ENCODE assay signal across 14 mouse cellular contexts in the genomic region with DNA sequence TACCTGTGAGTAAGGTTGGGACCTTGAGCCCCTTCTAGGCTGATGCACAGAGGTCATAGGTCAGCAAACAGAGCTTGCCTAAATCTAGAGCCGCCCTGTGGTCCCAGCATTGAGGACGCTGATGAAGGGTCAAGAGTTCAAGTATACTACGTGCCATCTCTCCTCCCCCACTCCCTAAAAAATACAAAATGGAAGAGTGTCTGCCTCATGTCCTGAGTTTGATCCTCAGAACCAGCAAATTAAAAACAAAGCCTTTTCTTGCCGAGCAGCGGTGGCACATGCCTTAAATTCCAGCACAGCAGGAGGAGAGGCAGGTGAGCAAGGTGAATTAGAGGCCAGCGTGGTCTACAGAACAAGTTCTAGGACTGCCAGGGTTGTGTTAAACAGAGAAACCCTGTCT. TPM values are rescaled to one million over a fixed set of nuclear protein-coding genes. Genes with fewer than 3 reads are reported as not detected.
DNase-seq lines count a peak whose midpoint lies in the region; ATAC-seq and TF ChIP-seq lines count a peak whose summit lies in the region.
"Had no signal": no experiment of that assay in that cellular context is flagged by ENCODE, and none has a peak within 500 bp of the region (broad histone marks: within the 10 kb centered on the region; RNA-seq: fewer than 3 reads in every experiment).

No protein-coding gene starts in this region.

- no peak overlapping the region for H3K4me2 ChIP-seq in heart, embryonic 13.5 days
- H3K4me2 ChIP-seq: liver, embryonic 13.5 days; neural tube, embryonic 13.5 days had no signal

- no peak for DNase-seq in heart, adult 8-10 months (ENCODE audit: low spot score)
- DNase-seq in spleen, adult 2 months (ENCODE audit: low read depth in 1 of 2, low spot score in 2 of 2): no peak
- DNase-seq in spleen, postnatal 4 days (ENCODE audit: low spot score in 2 of 2): no peak
- DNase-seq in embryonic facial prominence, embryonic 10.5 days (ENCODE audit: low spot score): no peak
- DNase-seq in cerebellum, postnatal 10 days: no peak
- no peak for DNase-seq in urinary bladder, postnatal 25 days (ENCODE audit: low spot score)
- DNase-seq: cerebellum, postnatal 14 days; gastrocnemius, postnatal 14 days; liver, embryonic 13.5 days; right cerebral cortex, postnatal 4 days had no signal

- WGBS in heart, embryonic 13.5 days: 39% methylated on average over 6 of the region's 6 CpGs
- 46% methylated on average over 6 of the region's 6 CpGs for WGBS in spleen, adult 2 months
- WGBS in embryonic facial prominence, embryonic 10.5 days: 9% methylated on average over 6 of the region's 6 CpGs

- no peak for TF ChIP-seq CTCF in spleen, adult 2 months (IDR thresholded peaks at IDR 0.05; ENCODE audit: extremely low read depth, insufficient read depth, insufficient read length, insufficient replicate concordance)

- H3K27ac ChIP-seq in heart, embryonic 13.5 days (replicated peaks): peak overlapping the region; percentile 59; the same call in 1 of the 2 replicates
- peak overlapping the region; percentile 98 for H3K27ac ChIP-seq in spleen, adult 2 months (ENCODE audit: insufficient read depth, low read length)
- H3K27ac ChIP-seq in embryonic facial prominence, embryonic 10.5 days (replicated peaks): peak overlapping the region; percentile 51
- H3K27ac ChIP-seq: neural tube, embryonic 13.5 days had no signal

- H3K36me3 ChIP-seq in heart, embryonic 13.5 days: no peaks in the 10 kb centered on the region
- no peaks in the 10 kb centered on the region for H3K36me3 ChIP-seq in spleen, adult 2 months (ENCODE audit: control insufficient read depth, insufficient read depth, low read length)
- no peaks in the 10 kb centered on the region for H3K36me3 ChIP-seq in embryonic facial prominence, embryonic 10.5 days (replicated peaks)
- H3K36me3 ChIP-seq: liver, embryonic 13.5 days; neural tube, embryonic 13.5 days had no signal

- no peak overlapping the region for H3K4me3 ChIP-seq in heart, embryonic 13.5 days
- no peak overlapping the region for H3K4me3 ChIP-seq in spleen, adult 2 months (ENCODE audit: extremely low read depth, insufficient read depth, insufficient read length)
- H3K4me3 ChIP-seq in embryonic facial prominence, embryonic 10.5 days: no peak overlapping the region; the same call in 1 of the 2 replicates
- H3K4me3 ChIP-seq: liver, embryonic 13.5 days; neural tube, embryonic 13.5 days had no signal

- ATAC-seq in heart, embryonic 13.5 days (ENCODE audit: extremely low read depth, insufficient number of reproducible peaks, low FRiP score, low TSS enrichment): no peak

- H3K27me3 ChIP-seq in heart, embryonic 13.5 days (replicated peaks): no peaks in the 10 kb centered on the region
- no peaks in the 10 kb centered on the region for H3K27me3 ChIP-seq in spleen, adult 2 months (ENCODE audit: control insufficient read depth, insufficient read depth, low read length)
- no peaks in the 10 kb centered on the region for H3K27me3 ChIP-seq in embryonic facial prominence, embryonic 10.5 days (replicated peaks; ENCODE audit: low read depth, poor library complexity, severe bottlenecking)
- H3K27me3 ChIP-seq: liver, embryonic 13.5 days; neural tube, embryonic 13.5 days had no signal

- H3K9ac ChIP-seq in heart, embryonic 13.5 days: 0 out of 2 replicates have a peak overlapping the region, but pooled peaks have one; percentile 14
- H3K9ac ChIP-seq: neural tube, embryonic 13.5 days had no signal

- H3K9me3 ChIP-seq in heart, embryonic 13.5 days: no peaks in the 10 kb centered on the region
- no peaks in the 10 kb centered on the region for H3K9me3 ChIP-seq in embryonic facial prominence, embryonic 10.5 days
- H3K9me3 ChIP-seq: liver, embryonic 13.5 days; neural tube, embryonic 13.5 days had no signal

- TF ChIP-seq POLR2A in spleen, adult 2 months (IDR thresholded peaks at IDR 0.05; ENCODE audit: low read depth, low read length): no peak

- H3K4me1 ChIP-seq in heart, embryonic 13.5 days: peaks cover 36% of the 10 kb centered on the region
- H3K4me1 ChIP-seq in spleen, adult 2 months (ENCODE audit: control insufficient read depth, insufficient read depth, insufficient read length): peaks cover 30% of the 10 kb centered on the region
- peaks cover 24% of the 10 kb centered on the region for H3K4me1 ChIP-seq in embryonic facial prominence, embryonic 10.5 days

RNA-seq across cellular contexts. Expression of gene Mcl1, which starts 5.7 kb away (rescaled TPM):
- polyA plus RNA-seq in heart, embryonic 13.5 days (2015; fragmentation: Nextera tagmentation; extraction: Ambion mirVana): 36.0 and 36.2 TPM in 2 replicates
- total RNA-seq in heart, adult 8-10 months (2022): 100 to 1,000 TPM; 123 to 159 (median 134) TPM
- 169 and 276 TPM in 2 replicates for polyA plus RNA-seq in spleen, adult 2 months (2012; rRNA removed)
- polyA plus RNA-seq in embryonic facial prominence, embryonic 10.5 days (2016; fragmentation: Nextera tagmentation; extraction: Ambion mirVana): 49.5 and 50.0 TPM in 2 replicates

RNA-seq across cellular contexts. Expression of gene Ensa, which starts 28.1 kb away (rescaled TPM):
- 46.5 and 53.1 TPM in 2 replicates for polyA plus RNA-seq in heart, embryonic 13.5 days (2015; fragmentation: Nextera tagmentation; extraction: Ambion mirVana)
- total RNA-seq in heart, adult 8-10 months (2022): 10 to 100 TPM; 77.2 to 84.9 (median 80.6) TPM
- 8.3 and 10.4 TPM in 2 replicates for polyA plus RNA-seq in spleen, adult 2 months (2012; rRNA removed)
- polyA plus RNA-seq in embryonic facial prominence, embryonic 10.5 days (2016; fragmentation: Nextera tagmentation; extraction: Ambion mirVana): 79.1 and 79.7 TPM in 2 replicates

RNA-seq across cellular contexts. Expression of gene Adamtsl4, which starts 34.8 kb away (rescaled TPM):
- polyA plus RNA-seq in heart, embryonic 13.5 days (2015; fragmentation: Nextera tagmentation; extraction: Ambion mirVana): 4.8 and 7.3 TPM in 2 replicates
- total RNA-seq in heart, adult 8-10 months (2022): 10 to 100 TPM; 35.5 to 60.3 (median 45.4) TPM
- 7.9 and 8.1 TPM in 2 replicates for polyA plus RNA-seq in spleen, adult 2 months (2012; rRNA removed)
- 1.00 and 1.6 TPM in 2 replicates for polyA plus RNA-seq in embryonic facial prominence, embryonic 10.5 days (2016; fragmentation: Nextera tagmentation; extraction: Ambion mirVana)
- total RNA-seq: hematopoietic stem cell, adult 5-6 weeks; megakaryocyte-erythroid progenitor cell, adult 5-6 weeks had no signal
